Comparison of ENCODE assay signal across 8 mouse cellular contexts in genomic region chr3:118194754-118195153, GRCm38 (mm10).
"Had no signal": no experiment of that assay in that cellular context is flagged by ENCODE, and none has a peak within 500 bp of the region (broad histone marks: within the 10 kb centered on the region; RNA-seq: fewer than 3 reads in every experiment).

No protein-coding gene starts in this region.

- DNase-seq: lung, adult 18-20 months; lung, embryonic 14.5 days; lung, postnatal 14 days; lung, postnatal 36 days; right cerebral cortex, postnatal 14 days; thymus, adult 2 months; thymus, postnatal 25 days; thymus, postnatal 4 days had no signal
